Mouse (Mus musculus): ENCODE measurements at regions not wholly inside any gene's neighbourhood (a gene's known extent, or its start where the extent isn't known, plus 50 kb on each side); places are given as distances from the start of the nearest gene placed in this dataset.

GRCm38 (mm10) chr6:16077917-16078316, 357.5 kb downstream of the Mdfic start:
- TF ChIP-seq CTCF (conservative IDR thresholded peaks at IDR 0.05; ENCODE audit: low read length) (no peak), NANOG (IDR thresholded peaks at IDR 0.05; ENCODE audit: borderline replicate concordance, low read length) (no peak), POU5F1 (IDR thresholded peaks at IDR 0.05; ENCODE audit: borderline replicate concordance, low read length) (no peak)

Data from E14TG2a.4 (cell line).